Mouse (Mus musculus) frontal cortex, postnatal 14 days (tissue): ENCODE measurements around the gene Tmem222.

Experiments
- DNase-seq, 2 experiments: peaks; one replicate each; pipeline ENCODE4 v3.0.0; 2022; ENCODE audit warnings: low spot score in 2 of 2

Gene Tmem222

GRCm38 (mm10) chr4:133251214-133251613 lies 26.4 kb downstream of the Tmem222 start:
- no peak for DNase-seq

GRCm38 (mm10) chr4:133250609-133251008 lies 27.0 kb downstream of the Tmem222 start:
- DNase-seq = peak; percentile 37 to 72

GRCm38 (mm10) chr4:133247806-133248449 lies 29.7 kb downstream of the Tmem222 start:
- DNase-seq = no peak

GRCm38 (mm10) chr4:133247072-133247471 lies 30.5 kb downstream of the Tmem222 start:
- DNase-seq = no peak

DNA sequence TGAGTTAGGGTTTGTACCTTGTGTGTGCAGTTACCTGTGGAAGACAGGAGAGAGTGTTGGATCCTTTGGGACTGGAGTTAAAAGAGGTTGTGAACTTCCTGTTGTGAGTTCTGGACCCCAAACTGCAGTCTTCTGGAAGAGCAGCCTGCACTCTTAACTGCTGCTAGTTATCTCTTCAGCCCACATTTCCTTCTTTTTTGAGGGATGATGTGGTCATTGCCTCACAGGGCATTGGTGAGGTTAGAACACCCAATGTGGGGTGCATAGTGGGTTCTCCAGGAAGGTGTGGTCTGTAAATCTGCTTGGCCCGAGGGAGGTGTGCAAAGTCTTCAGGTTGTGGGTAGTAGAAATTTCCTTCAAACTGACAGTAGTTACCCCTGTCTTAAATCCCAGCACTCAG lies 33.3 kb downstream of the Tmem222 start:
- DNase-seq = no peak

DNA sequence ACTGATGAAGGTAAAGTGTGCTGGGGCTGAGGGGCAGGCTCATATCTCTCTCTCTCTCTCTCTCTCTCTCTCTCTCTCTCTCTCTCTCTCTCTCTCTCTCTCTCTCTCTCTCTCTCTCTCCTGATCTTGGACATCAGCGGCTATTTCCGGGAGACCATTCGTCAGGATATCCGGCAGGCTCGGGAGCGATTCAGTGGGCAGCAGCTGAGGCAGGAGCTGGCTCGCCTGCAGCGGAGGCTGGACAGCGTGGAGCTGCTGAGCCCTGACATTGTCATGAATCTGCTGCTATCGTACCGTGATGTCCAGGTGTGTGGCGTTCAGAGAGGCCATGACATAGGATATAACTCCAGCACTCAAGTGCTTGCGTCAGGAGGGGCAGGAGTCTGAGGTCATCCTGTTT lies 34.1 kb downstream of the Tmem222 start:
- no peak for DNase-seq

DNA sequence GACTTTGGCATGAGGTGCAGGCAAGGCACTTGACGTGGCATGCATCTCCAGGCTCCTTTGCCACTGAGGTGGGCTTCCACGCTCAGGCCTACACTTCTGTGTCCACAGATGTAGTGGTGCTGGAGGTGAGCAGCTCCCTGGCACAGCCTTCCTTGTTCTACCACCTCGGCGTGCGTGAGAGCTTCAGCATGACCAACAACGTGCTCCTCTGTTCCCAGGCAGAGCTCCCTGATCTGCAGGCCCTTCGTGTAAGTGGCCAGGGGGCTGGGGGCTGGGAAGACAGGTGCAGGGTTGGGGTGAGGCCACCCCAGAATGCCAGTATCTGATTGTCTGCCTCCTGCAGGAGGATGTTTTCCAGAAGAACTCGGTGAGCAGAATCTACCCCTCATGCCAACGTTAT lies 34.9 kb downstream of the Tmem222 start:
- DNase-seq = no peak

GRCm38 (mm10) chr4:133241910-133242309 lies 35.7 kb downstream of the Tmem222 start:
- no peak for DNase-seq

GRCm38 (mm10) chr4:133240934-133241908 lies 36.4 kb downstream of the Tmem222 start:
- DNase-seq = peak; percentile 64 to 82

GRCm38 (mm10) chr4:133240490-133240921 lies 37.1 kb downstream of the Tmem222 start, which contains the start of gene Map3k6:
TSS of gene Map3k6 (plus strand) at chr4:133240818.
- no peak for DNase-seq

- no peak for DNase-seq
Measured at GRCm38 (mm10) chr4:133237911-133238310, 39.7 kb downstream of the Tmem222 start.

DNA sequence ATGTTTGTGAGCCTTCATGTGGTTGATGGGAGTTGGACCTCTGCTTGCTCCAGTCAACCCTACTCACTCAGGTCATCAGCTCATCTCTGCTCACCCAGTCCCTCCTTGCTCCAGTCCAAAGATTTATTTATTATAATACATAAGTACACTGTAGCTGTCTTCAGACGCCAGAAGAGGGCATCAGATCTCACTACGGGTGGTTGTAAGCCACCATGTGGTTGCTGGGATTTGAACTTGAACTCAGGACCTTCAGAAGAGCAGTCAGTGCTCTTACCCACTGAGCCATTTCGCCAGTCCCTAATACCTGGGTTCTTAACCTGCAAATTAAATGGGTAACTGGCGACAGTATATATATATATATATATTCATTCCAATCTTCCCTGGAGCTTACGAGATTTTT lies 42.2 kb downstream of the Tmem222 start:
- no peak for DNase-seq

GRCm38 (mm10) chr4:133234771-133235170 lies 42.8 kb downstream of the Tmem222 start:
- no peak for DNase-seq

GRCm38 (mm10) chr4:133233285-133233976 lies 44.2 kb downstream of the Tmem222 start:
- DNase-seq = no peak

GRCm38 (mm10) chr4:133229582-133229981 lies 48.0 kb downstream of the Tmem222 start:
- no peak for DNase-seq

DNA sequence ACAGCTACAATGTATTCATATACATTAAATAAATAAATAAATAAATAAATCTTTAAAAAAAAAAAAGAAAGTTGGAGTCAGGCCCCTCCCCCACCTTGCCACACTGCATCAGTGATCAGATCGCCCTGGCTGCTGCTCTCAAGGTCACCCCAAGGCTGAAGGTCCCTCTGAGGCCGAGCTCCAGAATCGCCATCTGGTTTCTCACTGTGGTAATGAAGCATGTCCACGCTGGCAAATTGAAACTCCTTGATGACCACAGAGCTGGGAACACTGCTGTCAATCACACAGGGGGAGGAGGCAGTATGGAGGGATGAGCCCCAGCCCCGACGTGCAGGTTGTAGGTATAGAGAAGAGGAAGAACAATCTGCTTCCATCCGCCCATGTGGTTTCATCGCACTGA lies 50.0 kb downstream of the Tmem222 start:
- DNase-seq = no peak

DNA sequence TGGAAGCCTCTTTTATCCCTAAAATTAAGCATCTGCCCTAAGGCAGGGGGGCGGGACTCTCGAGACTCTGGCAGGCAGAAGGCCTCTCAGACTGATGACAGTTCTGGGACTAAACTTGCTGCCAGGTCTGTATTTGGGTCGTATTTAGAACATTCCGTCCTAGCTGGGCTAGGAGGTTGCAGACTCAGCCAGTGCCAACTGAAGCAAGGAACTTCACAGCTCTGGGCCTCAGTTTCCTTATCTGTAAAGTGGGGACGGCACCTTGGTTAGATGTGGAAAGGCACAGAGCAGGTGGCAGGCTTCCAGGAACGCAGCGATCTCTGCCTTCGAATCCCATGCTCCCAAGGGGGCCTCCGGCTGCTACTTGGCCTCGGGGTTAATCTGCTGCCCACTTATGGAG lies 51.5 kb downstream of the Tmem222 start:
- DNase-seq = no peak

DNA sequence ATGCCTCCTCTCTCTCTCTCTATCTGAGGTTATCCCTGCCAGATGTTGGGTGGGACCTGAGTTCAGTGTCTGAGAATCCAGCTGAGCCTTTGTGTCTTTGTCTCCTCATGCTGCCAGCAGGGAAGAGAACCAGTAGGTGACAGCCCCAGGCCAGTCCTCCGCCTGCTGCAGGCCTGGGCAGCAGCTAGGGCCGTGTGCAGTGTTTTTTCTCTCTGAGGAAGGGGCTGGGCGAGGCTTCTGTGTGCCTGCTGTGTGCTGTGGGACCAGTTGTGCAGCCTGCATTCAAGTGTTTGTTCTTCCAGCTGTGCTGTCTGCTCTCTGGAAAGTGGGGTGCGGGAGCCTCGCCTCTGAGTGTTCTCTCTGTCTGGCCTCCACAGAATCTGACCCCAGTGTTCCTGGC lies 53.7 kb downstream of the Tmem222 start:
- no peak for DNase-seq

DNA sequence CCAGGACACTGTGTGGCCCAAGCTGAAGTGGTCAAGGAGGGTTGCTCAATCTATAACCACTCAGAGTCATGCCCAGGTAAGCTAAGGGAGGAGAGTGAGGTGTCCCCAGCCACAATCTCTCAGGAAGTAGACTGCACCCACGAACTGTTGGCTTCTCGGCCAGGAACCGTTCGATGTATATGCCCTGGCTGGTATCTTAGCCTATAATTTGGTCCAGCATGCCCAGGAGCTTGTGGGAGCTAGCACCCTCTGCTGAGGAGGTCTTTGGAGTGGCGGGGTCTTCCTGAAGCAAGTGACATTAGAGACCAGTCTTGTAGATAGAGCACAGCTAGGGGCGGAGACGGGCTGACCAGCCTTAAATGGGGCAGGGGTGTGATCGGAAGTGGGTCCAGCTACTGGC lies 55.9 kb downstream of the Tmem222 start:
- DNase-seq = no peak

GRCm38 (mm10) chr4:133220656-133221055 lies 56.9 kb downstream of the Tmem222 start:
- DNase-seq = no peak

DNA sequence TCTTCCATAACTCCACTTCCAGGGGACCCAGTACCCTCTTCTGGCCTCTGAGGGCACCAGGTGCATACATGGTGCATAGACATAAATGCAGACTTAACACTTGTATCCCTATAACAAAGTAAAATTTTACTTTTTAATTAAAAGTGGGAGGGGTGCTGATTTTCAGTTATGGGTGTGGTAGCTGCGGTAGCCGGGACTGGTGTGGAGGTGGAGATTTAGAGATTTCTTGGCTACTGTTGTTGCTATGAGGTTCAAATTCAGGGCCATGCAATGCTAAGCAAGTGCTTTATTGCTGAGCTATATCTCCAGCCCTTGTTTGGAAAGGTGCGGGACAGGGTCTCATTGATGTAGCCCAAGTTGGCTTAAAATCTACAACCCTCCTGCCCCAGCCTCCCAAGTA lies 58.8 kb downstream of the Tmem222 start:
- no peak for DNase-seq

- peak in 1 of 2 experiments; percentile 48 for DNase-seq
Measured at GRCm38 (mm10) chr4:133217641-133218040, 60.0 kb downstream of the Tmem222 start.
